Mouse (Mus musculus): ENCODE measurements at regions not wholly inside any gene's neighbourhood (a gene's known extent, or its start where the extent isn't known, plus 50 kb on each side); places are given as distances from the start of the nearest gene placed in this dataset.

DNA sequence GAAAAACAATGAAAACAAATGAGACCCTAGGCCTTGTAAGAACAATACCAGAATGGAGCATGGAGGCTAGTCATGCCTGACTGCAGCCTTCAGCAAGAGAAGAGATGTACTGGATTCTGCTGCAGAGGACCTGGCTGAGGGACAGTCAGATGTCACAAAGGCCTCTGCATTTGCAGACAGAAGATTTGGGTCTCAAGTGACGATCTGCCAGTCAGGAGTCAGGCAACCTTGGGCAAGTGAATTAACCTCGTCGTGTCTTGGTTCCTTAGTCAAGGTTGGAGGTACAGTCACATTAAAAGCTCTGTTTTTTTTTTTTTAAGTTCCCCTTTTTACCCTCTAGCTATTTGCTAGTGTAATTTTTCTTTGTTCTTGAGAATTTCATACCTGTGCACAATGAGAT, 276.6 kb downstream of the Eipr1 start:
- no peak for TF ChIP-seq CTCF (conservative IDR thresholded peaks at IDR 0.05; ENCODE audit: low read length)
- TF ChIP-seq POU5F1 (IDR thresholded peaks at IDR 0.05; ENCODE audit: borderline replicate concordance, low read length): no peak

Measured in E14TG2a.4 (cell line).